Mouse (Mus musculus) lung, postnatal 4 days (tissue): Measurements from ENCODE around the gene Sod1.

ENCODE experiments used
- DNase-seq, 2 experiments: peaks; one replicate each; pipeline ENCODE4 v3.0.0; 2021

Gene Sod1

GRCm38 (mm10) chr16:90259623-90260022 is 39.1 kb downstream of the Sod1 start:
- no peak for DNase-seq

DNA sequence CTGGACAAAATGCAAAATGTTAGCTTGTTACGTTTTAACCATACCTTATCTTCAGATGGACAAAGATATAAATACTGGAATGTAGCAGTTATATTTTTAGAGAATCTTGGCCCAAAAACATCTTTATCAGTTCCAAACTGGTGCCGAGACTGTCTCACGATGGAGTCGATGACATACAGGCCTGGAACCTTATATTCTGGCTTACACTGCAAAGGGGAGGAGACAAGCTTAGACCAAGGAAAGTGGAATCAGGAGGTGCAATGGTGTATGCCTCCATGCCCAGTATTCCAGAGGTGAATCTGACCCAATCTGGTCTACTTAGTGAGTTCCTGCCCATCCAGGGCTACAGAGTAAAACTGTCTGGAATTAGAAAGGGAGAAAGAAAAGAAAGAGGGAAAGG is 39.5 kb downstream of the Sod1 start:
- no peak for DNase-seq

GRCm38 (mm10) chr16:90261791-90262190 is 41.2 kb downstream of the Sod1 start:
- no peak for DNase-seq

DNA sequence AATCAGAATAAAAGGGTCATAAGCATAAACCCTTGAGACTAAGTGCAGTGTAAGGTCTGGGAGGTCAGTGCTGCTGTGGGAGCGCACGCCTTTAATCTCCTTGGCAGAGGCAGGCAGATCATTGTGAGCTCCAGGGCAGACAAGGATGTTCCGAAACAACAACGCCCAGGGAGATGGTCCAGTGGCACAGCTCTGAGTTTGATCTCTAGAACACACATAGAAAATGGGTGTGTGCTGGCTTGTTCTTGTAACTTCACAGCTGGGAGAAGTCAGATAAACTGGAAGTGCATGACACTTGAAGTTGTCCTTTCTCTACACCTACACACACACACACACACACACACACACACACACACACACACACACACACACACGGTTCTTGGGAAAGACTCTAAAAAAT is 43.5 kb downstream of the Sod1 start:
- DNase-seq, result no peak

- DNase-seq, result no peak
These were observed 44.6 kb downstream of the Sod1 start for GRCm38 (mm10) chr16:90265106-90265505.

DNA sequence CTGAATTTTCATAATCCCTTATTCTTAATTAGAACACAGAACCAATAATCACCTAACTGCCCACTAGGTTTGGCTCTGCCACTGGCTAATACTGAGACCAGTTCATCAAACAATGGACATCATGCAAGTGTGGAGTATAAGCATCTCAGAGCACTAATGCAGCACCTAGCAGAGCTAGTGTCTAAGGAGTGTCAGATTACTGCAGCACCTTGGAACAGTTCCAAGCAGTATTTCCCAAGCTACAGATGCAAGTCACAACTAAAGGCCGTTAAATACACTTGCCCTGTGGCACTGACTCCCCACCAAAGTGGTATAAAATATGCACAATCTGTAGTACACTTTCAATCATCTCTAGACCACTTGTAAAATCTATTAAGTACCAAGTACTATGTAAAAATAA is 46.0 kb downstream of the Sod1 start:
- no peak for DNase-seq

DNA sequence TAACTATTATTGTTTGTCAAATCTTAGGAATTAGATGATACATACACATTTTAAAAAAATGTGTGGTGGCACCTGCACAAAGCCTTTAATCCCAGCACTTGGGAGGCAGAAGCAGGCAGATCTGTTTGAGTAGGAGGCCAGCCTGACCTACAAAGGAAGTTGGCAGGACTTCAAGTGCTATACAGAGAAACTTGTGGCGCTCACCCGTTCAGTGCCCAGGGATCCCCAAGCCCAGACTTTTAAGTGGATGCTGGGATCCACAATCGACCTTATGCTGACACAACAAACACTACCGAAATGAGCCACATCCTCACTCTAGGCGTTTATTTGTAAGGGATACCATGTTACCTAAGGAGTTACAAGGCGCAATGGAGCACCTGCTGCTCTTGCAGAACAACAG is 55.0 kb downstream of the Sod1 start:
- no peak for DNase-seq
